Mouse (Mus musculus): ENCODE measurements around the gene Gm11096. TPM values are rescaled to one million over a fixed set of nuclear protein-coding genes. Genes with fewer than 3 reads are reported as not detected.
A peak's percentile ranks its signal among the peaks of the same experiment; 100 is the strongest.

Gene Gm11096
- polyA plus RNA-seq, 1 experiment from 2014 or later = not detected

DNA sequence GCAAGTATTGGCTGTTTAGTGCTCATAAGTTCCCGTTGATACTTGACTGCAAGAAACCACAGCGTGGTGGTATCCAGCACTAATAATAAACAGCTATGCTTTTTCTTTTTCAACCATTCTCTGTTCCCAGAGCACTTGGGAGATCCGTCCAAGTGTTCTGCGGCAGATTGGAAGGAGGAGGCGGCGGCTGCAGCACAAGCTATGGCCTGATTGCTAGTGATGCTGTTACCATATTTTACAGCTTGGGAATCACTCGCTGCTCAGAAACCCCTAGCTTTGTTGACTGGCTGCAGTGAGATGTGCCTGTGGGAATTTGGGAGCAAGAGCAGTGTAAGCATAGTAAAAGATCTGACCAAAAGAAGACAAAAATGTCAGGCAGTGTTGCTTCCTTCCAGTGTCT, 14.3 kb upstream of the Gm11096 start:
- no peak overlapping the region for H3K4me2 ChIP-seq
- no peaks in the 10 kb centered on the region for H3K9me3 ChIP-seq
- no peak overlapping the region for H3K9ac ChIP-seq
- WGBS = 81% methylated on average over 7 of the region's 7 CpGs
- H3K27me3 ChIP-seq = no peaks in the 10 kb centered on the region
- ATAC-seq (ENCODE audit: low FRiP score, low read depth) = no peak
- no peak overlapping the region for H3K27ac ChIP-seq (replicated peaks)
- 0 out of 2 replicates have a peak, but pooled peaks cover 3% of the 10 kb centered on the region for H3K36me3 ChIP-seq
- H3K4me3 ChIP-seq = no peak overlapping the region
- H3K4me1 ChIP-seq (replicated peaks) = peaks cover 6% of the 10 kb centered on the region

DNA sequence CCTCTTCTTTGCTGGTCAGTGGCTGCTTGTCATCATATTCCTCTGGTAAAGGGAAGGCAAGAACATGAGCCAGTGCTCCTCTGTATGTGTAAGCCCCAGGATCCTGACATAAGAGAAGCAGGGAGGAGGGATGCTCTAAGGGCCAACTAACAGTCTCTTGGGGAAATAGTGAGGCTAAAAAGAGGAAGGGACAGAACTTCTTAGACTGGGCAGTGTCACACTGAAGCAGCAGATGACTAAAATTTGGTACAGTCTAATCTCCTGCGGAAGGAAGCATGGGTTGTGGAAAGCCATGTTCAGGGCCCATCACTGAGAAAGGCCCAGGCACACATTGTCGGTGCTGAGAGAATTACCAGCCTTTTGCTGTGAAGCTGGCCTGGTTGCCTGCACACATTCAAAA, 8.8 kb upstream of the Gm11096 start:
- ATAC-seq (ENCODE audit: low FRiP score, low read depth) = no peak
- 80% methylated on average over 2 of the region's 2 CpGs for WGBS
- Histone ChIP-seq H3K27ac (replicated peaks) (no peak overlapping the region), H3K36me3 (0 out of 2 replicates have a peak, but pooled peaks cover 4% of the 10 kb centered on the region), H3K9me3 (no peaks in the 10 kb centered on the region), H3K4me2 (no peak overlapping the region), H3K4me1 (replicated peaks) (no peaks in the 10 kb centered on the region), H3K9ac (no peak overlapping the region), H3K4me3 (no peak overlapping the region), H3K27me3 (no peaks in the 10 kb centered on the region)

DNA sequence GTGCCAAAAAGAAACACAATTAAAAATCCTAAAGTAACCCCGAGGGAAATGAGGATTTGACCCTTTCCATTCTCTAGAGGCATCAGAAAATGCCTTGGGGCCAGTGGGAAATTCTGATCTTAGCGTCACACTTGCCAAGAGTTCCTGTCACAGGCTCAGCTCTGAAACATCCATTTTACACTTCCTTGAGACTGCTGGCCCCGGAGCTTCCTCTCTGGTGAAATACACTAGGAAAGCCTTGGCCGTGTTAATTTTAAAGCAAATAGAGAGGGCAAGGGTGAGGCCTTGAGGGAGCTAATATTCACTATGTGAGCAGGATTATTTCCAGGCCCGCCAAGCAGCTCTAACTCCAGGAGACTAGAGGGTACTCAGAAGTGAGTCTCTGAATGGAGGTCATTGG, 8.4 kb upstream of the Gm11096 start:
- Histone ChIP-seq H3K9ac (no peak overlapping the region), H3K9me3 (no peaks in the 10 kb centered on the region), H3K4me3 (no peak overlapping the region), H3K27ac (replicated peaks) (no peak overlapping the region), H3K27me3 (no peaks in the 10 kb centered on the region), H3K4me1 (replicated peaks) (no peaks in the 10 kb centered on the region), H3K4me2 (no peak overlapping the region), H3K36me3 (0 out of 2 replicates have a peak, but pooled peaks cover 4% of the 10 kb centered on the region)
- 46% methylated on average over 5 of the region's 5 CpGs for WGBS
- no peak for ATAC-seq (ENCODE audit: low FRiP score, low read depth)

DNA sequence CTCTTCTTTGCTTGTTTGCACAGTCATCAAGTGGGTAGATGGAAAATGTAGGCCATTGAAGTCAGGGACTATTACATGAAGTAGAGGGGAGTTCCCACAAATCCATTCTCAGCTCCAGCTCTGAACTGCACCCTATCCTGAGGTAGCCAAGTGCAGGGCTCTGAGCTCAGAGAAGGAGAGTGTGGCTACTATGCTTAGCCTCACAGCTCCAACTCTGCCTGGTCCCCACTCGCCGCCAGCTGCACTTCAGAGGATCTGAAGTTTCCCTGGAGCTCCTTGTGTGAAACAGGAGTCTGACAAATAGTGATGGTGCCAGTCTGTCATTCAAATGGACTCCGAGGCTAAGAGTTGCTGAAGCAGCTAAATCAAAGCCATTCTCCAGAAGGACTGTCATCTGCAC, 13.7 kb downstream of the Gm11096 start:
- WGBS = 50% methylated on average over 3 of the region's 3 CpGs
- H3K4me2 ChIP-seq = no peak overlapping the region
- ATAC-seq (ENCODE audit: low FRiP score, low read depth) = peak; percentile 27; the same call in 1 of the 2 replicates
- H3K9ac ChIP-seq = no peak overlapping the region
- H3K27ac ChIP-seq (replicated peaks) = 0 out of 2 replicates have a peak overlapping the region, but pooled peaks have one; percentile 2
- H3K36me3 ChIP-seq = no peaks in the 10 kb centered on the region
- no peaks in the 10 kb centered on the region for H3K4me1 ChIP-seq (replicated peaks)
- no peaks in the 10 kb centered on the region for H3K9me3 ChIP-seq
- H3K4me3 ChIP-seq = no peak overlapping the region
- no peaks in the 10 kb centered on the region for H3K27me3 ChIP-seq

DNA sequence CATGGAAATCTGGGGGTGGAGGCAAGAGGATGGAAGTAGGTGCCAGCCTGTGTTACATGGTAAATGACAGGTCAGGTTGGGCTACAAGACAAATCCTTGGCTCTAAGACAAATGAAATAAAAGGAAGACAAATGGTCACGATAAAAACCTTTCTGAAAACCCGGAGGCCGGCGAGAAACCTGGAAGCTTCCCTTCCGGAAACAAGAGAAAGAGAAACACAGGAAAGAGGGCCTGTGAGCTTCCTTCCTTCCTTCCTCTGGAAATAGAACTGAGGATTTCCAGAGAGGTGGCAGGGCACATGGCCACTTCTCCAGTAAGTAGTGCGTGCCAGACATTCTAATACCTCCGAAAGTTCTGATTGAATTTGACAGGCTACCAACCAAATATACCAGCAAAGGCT, 14.4 kb downstream of the Gm11096 start:
- no peaks in the 10 kb centered on the region for H3K36me3 ChIP-seq
- H3K27ac ChIP-seq (replicated peaks) = no peak overlapping the region
- WGBS = 86% methylated on average over 7 of the region's 7 CpGs
- H3K4me1 ChIP-seq (replicated peaks) = no peaks in the 10 kb centered on the region
- H3K27me3 ChIP-seq = no peaks in the 10 kb centered on the region
- no peaks in the 10 kb centered on the region for H3K9me3 ChIP-seq
- H3K4me3 ChIP-seq = no peak overlapping the region
- no peak for ATAC-seq (ENCODE audit: low FRiP score, low read depth)
- H3K9ac ChIP-seq = no peak overlapping the region
- H3K4me2 ChIP-seq = no peak overlapping the region

DNA sequence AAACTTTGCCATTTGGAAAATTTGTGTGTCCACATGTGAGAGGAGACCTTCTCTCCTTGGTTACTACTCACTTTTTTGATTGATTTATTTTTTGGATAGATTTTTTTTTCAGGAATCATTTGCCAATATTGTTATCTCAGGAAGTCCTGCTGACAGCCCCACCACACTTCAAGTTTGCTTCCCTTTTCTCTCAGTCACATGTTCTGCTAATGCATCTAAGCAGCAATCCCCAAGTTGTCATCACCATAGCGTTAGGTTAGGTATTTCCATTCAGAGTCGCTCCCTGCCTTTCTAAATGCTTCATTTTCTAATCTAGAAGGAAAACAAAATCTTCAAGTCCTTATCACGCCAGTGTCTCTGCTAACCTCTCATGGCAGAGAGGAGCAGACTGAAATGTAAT, 17.8 kb downstream of the Gm11096 start:
- no peak overlapping the region for H3K27ac ChIP-seq (replicated peaks)
- no peak overlapping the region for H3K4me2 ChIP-seq
- H3K4me3 ChIP-seq = no peak overlapping the region
- 74% methylated on average over 3 of the region's 3 CpGs for WGBS
- ATAC-seq (ENCODE audit: low FRiP score, low read depth) = no peak
- H3K9ac ChIP-seq = no peak overlapping the region
- H3K27me3 ChIP-seq = no peaks in the 10 kb centered on the region
- H3K4me1 ChIP-seq (replicated peaks) = no peaks in the 10 kb centered on the region
- no peaks in the 10 kb centered on the region for H3K36me3 ChIP-seq
- no peaks in the 10 kb centered on the region for H3K9me3 ChIP-seq

DNA sequence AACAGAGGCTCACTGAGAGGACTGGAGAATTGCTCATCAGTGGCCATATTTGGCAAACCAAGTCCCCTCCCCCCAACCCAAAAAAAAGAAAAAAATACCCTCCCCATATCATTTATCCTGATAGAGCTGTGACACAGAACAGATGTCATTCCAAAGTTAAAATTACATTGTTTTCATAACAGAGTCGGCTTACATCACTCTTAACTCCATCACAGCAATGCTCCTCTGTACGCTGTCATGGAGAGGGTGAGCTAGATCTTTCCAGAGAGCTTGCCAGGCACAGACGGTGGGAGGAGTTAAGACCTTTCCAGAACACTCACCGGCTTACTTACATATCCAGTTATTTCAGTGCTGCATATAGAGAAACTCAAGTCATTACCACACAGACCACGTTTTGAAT, 27.4 kb downstream of the Gm11096 start:
- Histone ChIP-seq H3K36me3 (no peaks in the 10 kb centered on the region), H3K4me3 (no peak overlapping the region), H3K9ac (no peak overlapping the region), H3K4me2 (no peak overlapping the region), H3K27me3 (no peaks in the 10 kb centered on the region), H3K27ac (replicated peaks) (no peak overlapping the region), H3K4me1 (replicated peaks) (no peaks in the 10 kb centered on the region), H3K9me3 (no peaks in the 10 kb centered on the region)
- WGBS = 85% methylated on average over 5 of the region's 5 CpGs
- no peak for ATAC-seq (ENCODE audit: low FRiP score, low read depth)

DNA sequence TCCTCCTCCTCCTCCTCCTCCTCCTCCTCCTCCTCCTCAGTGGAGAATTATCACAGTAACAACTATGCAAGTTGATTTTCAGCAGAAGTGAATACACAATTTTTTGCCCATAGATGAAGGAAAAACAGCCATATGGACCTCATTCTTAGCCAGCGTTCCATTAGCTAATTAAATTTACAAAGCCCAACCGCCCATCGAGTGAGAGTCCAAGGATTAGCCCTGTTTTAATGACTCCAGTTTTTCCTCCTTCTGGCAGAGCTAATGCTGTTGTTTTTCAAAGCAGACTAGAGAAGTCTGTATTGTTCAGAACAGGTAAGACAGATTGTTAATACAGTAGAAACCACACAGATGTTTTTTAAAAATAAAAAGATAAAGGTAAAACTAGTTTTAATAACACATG, 31.8 kb downstream of the Gm11096 start:
- 62% methylated on average over 3 of the region's 3 CpGs for WGBS
- H3K4me1 ChIP-seq (replicated peaks) = no peaks in the 10 kb centered on the region
- ATAC-seq (ENCODE audit: low FRiP score, low read depth) = no peak
- H3K9ac ChIP-seq = no peak overlapping the region
- H3K27me3 ChIP-seq = no peaks in the 10 kb centered on the region
- no peaks in the 10 kb centered on the region for H3K36me3 ChIP-seq
- H3K4me3 ChIP-seq = no peak overlapping the region
- H3K4me2 ChIP-seq = no peak overlapping the region
- H3K9me3 ChIP-seq = no peaks in the 10 kb centered on the region
- no peak overlapping the region for H3K27ac ChIP-seq (replicated peaks)

DNA sequence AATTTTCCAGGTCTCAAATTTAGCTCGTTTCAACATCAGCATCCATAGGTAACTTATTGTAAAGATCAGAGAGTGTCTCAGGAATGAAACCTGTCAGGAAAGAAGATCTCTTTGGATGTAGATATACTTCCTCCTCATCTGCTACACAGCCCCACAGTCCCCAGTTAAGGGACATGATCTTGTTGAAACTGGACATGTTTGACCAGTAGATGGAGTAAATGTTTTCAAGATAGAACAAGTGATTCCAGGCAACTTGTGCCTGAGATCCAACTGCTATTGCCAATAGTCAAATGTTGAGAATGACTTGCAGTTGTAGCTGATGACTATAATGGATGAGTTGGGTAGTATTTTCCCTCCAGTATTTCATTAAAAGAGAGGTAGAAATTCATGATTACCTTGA, 35.9 kb downstream of the Gm11096 start:
- Histone ChIP-seq H3K4me3 (no peak overlapping the region), H3K9me3 (no peaks in the 10 kb centered on the region), H3K27ac (replicated peaks) (no peak overlapping the region), H3K36me3 (no peaks in the 10 kb centered on the region), H3K27me3 (no peaks in the 10 kb centered on the region), H3K4me2 (no peak overlapping the region), H3K4me1 (replicated peaks) (peaks cover 21% of the 10 kb centered on the region), H3K9ac (no peak overlapping the region)
- no peak for ATAC-seq (ENCODE audit: low FRiP score, low read depth)
- 87% methylated on average over 1 of the region's 1 CpGs for WGBS

DNA sequence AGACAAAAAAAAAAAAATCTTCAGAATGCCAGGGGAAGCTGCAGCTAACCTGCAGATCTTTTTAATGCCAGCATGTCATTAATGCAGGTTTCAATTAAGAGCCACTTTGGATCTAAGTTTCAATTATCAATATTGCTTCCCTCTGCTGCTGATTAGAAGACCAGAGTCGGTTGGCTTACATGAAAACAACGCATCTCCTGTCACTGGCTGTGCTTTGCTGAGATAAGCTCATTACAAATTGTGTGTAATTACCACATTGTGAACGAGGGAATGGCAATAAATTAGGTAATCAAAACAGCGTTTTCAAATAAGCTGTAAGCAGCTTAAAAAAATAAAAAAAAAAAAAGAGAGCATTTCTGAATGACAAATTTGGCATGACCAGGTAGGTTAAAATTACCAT, 38.2 kb downstream of the Gm11096 start:
- Histone ChIP-seq H3K27me3 (no peaks in the 10 kb centered on the region), H3K4me2 (peak overlapping the region; percentile 18; the same call in 1 of the 2 replicates), H3K9ac (no peak overlapping the region), H3K4me3 (no peak overlapping the region), H3K27ac (replicated peaks) (peak overlapping the region; percentile 66), H3K36me3 (no peaks in the 10 kb centered on the region), H3K4me1 (replicated peaks) (peaks cover 21% of the 10 kb centered on the region), H3K9me3 (no peaks in the 10 kb centered on the region)
- WGBS = 27% methylated on average over 4 of the region's 4 CpGs
- no peak for ATAC-seq (ENCODE audit: low FRiP score, low read depth)

DNA sequence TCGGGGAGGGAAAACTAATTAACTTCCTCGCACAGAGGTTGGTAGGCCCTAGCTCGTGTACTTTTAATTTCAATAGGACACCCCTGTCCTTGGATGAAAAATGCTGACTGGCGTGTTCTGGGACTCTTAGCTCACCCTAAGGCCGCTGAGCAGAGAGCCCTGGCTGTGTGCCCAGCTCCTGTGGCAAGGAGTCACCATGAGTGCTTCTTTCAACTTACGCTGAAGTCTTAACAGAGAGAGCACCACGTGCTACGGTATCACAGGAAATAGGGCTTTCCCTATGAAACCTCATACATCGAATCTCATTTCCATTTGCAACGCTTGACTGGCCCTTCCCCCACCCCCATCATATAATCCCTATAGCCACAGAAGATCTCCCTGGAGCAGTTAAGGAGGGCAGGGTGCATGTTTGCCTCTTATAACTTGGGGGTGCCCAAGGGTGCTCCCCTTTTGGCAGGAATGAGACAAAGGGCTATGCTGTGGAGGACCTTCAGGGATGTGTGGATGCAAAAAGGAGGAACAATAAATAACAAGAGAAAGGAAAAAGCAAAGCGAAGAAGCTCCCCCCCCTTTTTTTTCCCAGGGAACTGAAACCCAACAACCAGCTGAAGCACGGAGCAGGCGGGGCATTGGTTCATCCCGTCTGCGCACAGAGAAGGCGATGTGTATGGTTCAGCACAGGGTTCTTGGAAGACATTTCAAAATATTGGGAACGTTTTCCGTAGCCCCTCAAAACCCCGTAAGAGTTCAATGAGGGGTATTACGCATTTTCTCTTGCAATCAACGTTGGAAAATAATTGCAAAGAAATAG, 39.0 kb downstream of the Gm11096 start:
- H3K36me3 ChIP-seq = no peaks in the 10 kb centered on the region
- peaks cover 21% of the 10 kb centered on the region for H3K4me1 ChIP-seq (replicated peaks)
- H3K9ac ChIP-seq = no peak overlapping the region
- H3K27ac ChIP-seq (replicated peaks) = peak overlapping the region; percentile 66
- H3K4me3 ChIP-seq = no peak overlapping the region
- ATAC-seq (ENCODE audit: low FRiP score, low read depth) = peak; percentile 83
- H3K9me3 ChIP-seq = no peaks in the 10 kb centered on the region
- WGBS = 45% methylated on average over 21 of the region's 21 CpGs
- peak overlapping the region; percentile 18 for H3K4me2 ChIP-seq
- no peaks in the 10 kb centered on the region for H3K27me3 ChIP-seq

DNA sequence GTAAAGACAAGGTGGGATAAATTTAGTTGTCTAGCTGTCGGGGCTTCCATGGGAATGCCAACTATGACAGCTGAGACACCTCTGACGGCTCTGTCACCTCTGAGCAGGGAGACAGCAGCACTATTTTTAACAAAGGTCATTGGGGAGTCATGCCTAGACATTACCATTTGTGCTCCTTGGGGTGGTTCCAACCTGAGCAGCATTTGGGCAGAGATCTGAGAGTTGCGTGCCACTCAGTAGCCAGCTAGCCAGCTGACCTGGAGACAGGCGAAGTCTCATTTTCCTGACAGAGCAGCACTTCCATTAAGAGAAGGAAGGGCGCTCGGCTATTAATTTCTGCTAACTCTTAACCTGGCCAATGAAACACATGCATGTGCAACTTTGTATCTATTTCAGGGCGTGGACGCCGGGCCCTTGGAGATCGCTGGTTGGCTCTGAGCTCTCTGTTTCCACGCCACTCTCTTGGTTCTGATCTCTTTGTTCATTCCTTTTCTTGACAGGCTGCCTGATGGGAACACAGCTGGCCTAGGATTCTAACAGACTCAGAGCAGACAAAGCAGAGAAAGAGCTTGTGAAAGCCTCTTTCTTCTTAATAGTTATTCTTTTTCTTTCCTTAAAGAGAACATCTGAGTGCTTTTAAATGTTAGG, 40.4 kb downstream of the Gm11096 start:
- 63% methylated on average over 11 of the region's 11 CpGs for WGBS
- Histone ChIP-seq H3K4me1 (replicated peaks) (peaks cover 28% of the 10 kb centered on the region), H3K4me2 (no peak overlapping the region), H3K4me3 (no peak overlapping the region), H3K27ac (replicated peaks) (peak overlapping the region; percentile 41), H3K36me3 (no peaks in the 10 kb centered on the region), H3K27me3 (no peaks in the 10 kb centered on the region), H3K9ac (no peak overlapping the region), H3K9me3 (no peaks in the 10 kb centered on the region)
- ATAC-seq (ENCODE audit: low FRiP score, low read depth) = peak; percentile 49; the same call in 1 of the 2 replicates

All from hindbrain, embryonic 15.5 days (tissue).